Mouse (Mus musculus) myocyte (in vitro differentiated cells): ENCODE data around the gene Acss2. TPM values are rescaled to one million over a fixed set of nuclear protein-coding genes. Genes with fewer than 3 reads are reported as not detected.

ENCODE experiments used
- H3K27me3 ChIP-seq: one replicate; pipeline ENCODE4 v1.6.1; 2011; ENCODE audit not compliant: control insufficient read depth, insufficient read depth, insufficient read length
- H3K36me3 ChIP-seq: one replicate; pipeline ENCODE4 v1.6.1; 2011; ENCODE audit not compliant: control insufficient read depth, insufficient read depth
- H3K4me2 ChIP-seq: one replicate; pipeline ENCODE4 v1.6.1; 2011; ENCODE audit warnings: low read depth, control low read depth
- H3K4me3 ChIP-seq: one replicate; pipeline ENCODE4 v1.5.1; 2011; ENCODE audit warnings: mild to moderate bottlenecking, control low read depth, moderate library complexity
- H3K79me2 ChIP-seq: one replicate; pipeline ENCODE4 v1.6.1; 2011; ENCODE audit not compliant: control insufficient read depth, insufficient read depth
- H3ac ChIP-seq: one replicate; pipeline ENCODE4 v1.6.1; 2011; ENCODE audit not compliant: control insufficient read depth, insufficient read length
- CEBPB ChIP-seq: IDR thresholded peaks from 2 replicates; pipeline ENCODE4 v1.6.1; 2011; ENCODE audit warnings: mild to moderate bottlenecking, moderate library complexity; ENCODE audit not compliant: poor library complexity, insufficient read depth, severe bottlenecking
- E2F4 ChIP-seq: IDR thresholded peaks from one replicate; pipeline ENCODE4 v1.6.1; 2011; ENCODE audit warnings: mild to moderate bottlenecking, control low read depth, moderate library complexity; ENCODE audit not compliant: insufficient read depth
- MAX ChIP-seq: IDR thresholded peaks from one replicate; pipeline ENCODE4 v1.6.1; 2011; ENCODE audit warnings: low read depth, mild to moderate bottlenecking, control low read depth
- MYOD1 ChIP-seq, 3 experiments: IDR thresholded peaks; one replicate each; pipeline ENCODE4 v1.6.1; 2011; ENCODE audit warnings: control low read depth in 2 of 3, low read depth in 2 of 3, mild to moderate bottlenecking in 2 of 3, moderate library complexity in 1 of 3; ENCODE audit not compliant: insufficient read length in 2 of 3, control insufficient read depth in 1 of 3
- MYOG ChIP-seq, 3 experiments: IDR thresholded peaks; one replicate each; pipeline ENCODE4 v1.6.1; 2011; ENCODE audit warnings: control low read depth in 2 of 3, low read depth in 2 of 3, mild to moderate bottlenecking in 2 of 3; ENCODE audit not compliant: insufficient read length in 2 of 3, control insufficient read depth in 1 of 3, insufficient read depth in 1 of 3
- POLR2A ChIP-seq: IDR thresholded peaks from one replicate; pipeline ENCODE4 v1.6.1; 2011; ENCODE audit warnings: low read depth, mild to moderate bottlenecking, control low read depth, moderate library complexity; ENCODE audit not compliant: insufficient read length
- POLR2AphosphoS2 ChIP-seq: IDR thresholded peaks from one replicate; pipeline ENCODE4 v1.6.1; 2011; ENCODE audit warnings: low read depth, control low read depth; ENCODE audit not compliant: insufficient read length
- REST ChIP-seq: IDR thresholded peaks from one replicate; pipeline ENCODE4 v1.6.1; 2011; ENCODE audit warnings: mild to moderate bottlenecking, control low read depth, moderate library complexity; ENCODE audit not compliant: insufficient read depth, insufficient read length
- SRF ChIP-seq: IDR thresholded peaks from one replicate; pipeline ENCODE4 v1.6.1; 2011; ENCODE audit warnings: low read depth; ENCODE audit not compliant: control insufficient read depth, insufficient read length
- TCF12 ChIP-seq: IDR thresholded peaks from one replicate; pipeline ENCODE4 v1.6.1; 2011; ENCODE audit warnings: mild to moderate bottlenecking, control low read depth; ENCODE audit not compliant: poor library complexity, insufficient read depth, severe bottlenecking
- TCF3 ChIP-seq: IDR thresholded peaks from one replicate; pipeline ENCODE4 v1.6.1; 2011; ENCODE audit warnings: low read depth, control low read depth; ENCODE audit not compliant: insufficient read length
- USF1 ChIP-seq: IDR thresholded peaks from one replicate; pipeline ENCODE4 v1.6.1; 2011; ENCODE audit warnings: low read depth, mild to moderate bottlenecking, control low read depth, moderate library complexity
- polyA plus RNA-seq: library from polyadenylated mRNA; unstranded; fragments of >200 nt; fragmentation: generic; extraction: Trizol; gene quantifications from one replicate; pipeline ENCODE4 v1.2.1, GENCODE M21; 2012; ENCODE audit warnings: missing spikeins

Acss2 gene
- polyA plus RNA-seq, 1 experiment: 25.8 TPM

DNA sequence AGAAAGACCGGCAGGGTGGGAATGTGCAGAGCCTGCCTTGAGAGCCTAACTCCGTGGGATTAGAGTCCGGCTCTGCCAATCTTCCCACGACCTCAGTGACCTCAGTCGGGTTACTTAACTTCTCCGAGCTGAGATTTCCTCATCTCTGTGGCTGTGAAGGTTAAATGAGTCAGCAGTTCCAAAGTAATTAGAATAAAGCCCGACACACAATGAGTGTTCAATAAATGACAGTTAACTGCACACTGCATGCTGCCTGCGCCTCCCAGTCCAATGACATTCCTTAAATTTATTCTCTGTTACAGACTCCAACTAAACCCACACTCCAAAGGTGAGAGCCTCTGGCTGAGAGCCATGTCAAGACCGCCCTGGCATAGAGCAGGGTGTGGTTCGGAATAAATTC, 67.7 kb downstream of the Acss2 start:
- Histone ChIP-seq H3K36me3 (peaks cover 10% of the 10 kb centered on the region), H3K27me3 (no peaks in the 10 kb centered on the region), H3K79me2 (no peaks in the 10 kb centered on the region), H3ac (no peak overlapping the region), H3K4me3 (no peak overlapping the region), H3K4me2 (no peak overlapping the region)
- no peak for TF ChIP-seq POLR2AphosphoS2
- no peak for TF ChIP-seq MAX
- TF ChIP-seq POLR2A: no peak
- no peak for TF ChIP-seq USF1

DNA sequence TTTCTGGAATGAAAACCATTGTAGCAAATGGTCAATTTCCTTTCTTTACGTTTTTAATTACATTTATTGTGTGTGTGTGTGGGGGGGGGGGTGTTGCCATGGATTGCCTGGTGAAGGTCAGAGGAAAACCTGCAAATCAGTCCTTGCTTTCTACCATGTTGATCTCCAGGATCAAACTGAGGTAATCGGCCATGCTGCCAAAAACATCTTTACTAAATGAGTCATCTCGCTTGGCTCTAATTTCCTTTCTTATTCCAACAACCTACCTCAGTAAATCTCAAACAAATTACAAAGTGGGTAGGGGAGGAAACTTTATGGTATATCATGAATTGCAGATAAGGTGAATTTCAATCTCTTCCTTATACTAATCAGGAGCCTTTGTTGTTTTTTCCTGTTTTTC, 70.4 kb downstream of the Acss2 start:
- Histone ChIP-seq H3K36me3 (peaks cover 10% of the 10 kb centered on the region), H3K79me2 (no peaks in the 10 kb centered on the region), H3ac (no peak overlapping the region), H3K27me3 (no peaks in the 10 kb centered on the region), H3K4me2 (no peak overlapping the region), H3K4me3 (no peak overlapping the region)
- TF ChIP-seq MYOG (IDR thresholded peaks at IDR 0.05; ENCODE audit: control insufficient read depth in 1 of 3, insufficient read depth in 1 of 3, insufficient read length in 2 of 3, low read depth in 2 of 3) (no peak), POLR2AphosphoS2 (no peak), MAX (no peak), E2F4 (no peak), TCF12 (no peak), REST (no peak), POLR2A (no peak), TCF3 (no peak), MYOD1 (IDR thresholded peaks at IDR 0.05; ENCODE audit: control insufficient read depth in 1 of 3, insufficient read length in 2 of 3, low read depth in 2 of 3) (no peak), USF1 (no peak)

- no peak for TF ChIP-seq CEBPB
- no peak for TF ChIP-seq MYOG (IDR thresholded peaks at IDR 0.05; ENCODE audit: control insufficient read depth in 1 of 3, insufficient read depth in 1 of 3, insufficient read length in 2 of 3, low read depth in 2 of 3)
- no peak for TF ChIP-seq USF1
- TF ChIP-seq E2F4: no peak
- TF ChIP-seq REST: no peak
- TF ChIP-seq TCF12: no peak
- no peak for TF ChIP-seq TCF3
- no peak for TF ChIP-seq MAX
- no peak for TF ChIP-seq MYOD1 (IDR thresholded peaks at IDR 0.05; ENCODE audit: control insufficient read depth in 1 of 3, insufficient read length in 2 of 3, low read depth in 2 of 3)
- TF ChIP-seq POLR2AphosphoS2: no peak
- TF ChIP-seq SRF: no peak
- TF ChIP-seq POLR2A: no peak
- peaks cover 10% of the 10 kb centered on the region for H3K36me3 ChIP-seq
- H3K4me2 ChIP-seq: no peak overlapping the region
- H3K27me3 ChIP-seq: no peaks in the 10 kb centered on the region
- H3ac ChIP-seq: no peak overlapping the region
- H3K4me3 ChIP-seq: no peak overlapping the region
- H3K79me2 ChIP-seq: no peaks in the 10 kb centered on the region
Observed at GRCm38 (mm10) chr2:155589521-155589920, 71.8 kb downstream of the Acss2 start.

DNA sequence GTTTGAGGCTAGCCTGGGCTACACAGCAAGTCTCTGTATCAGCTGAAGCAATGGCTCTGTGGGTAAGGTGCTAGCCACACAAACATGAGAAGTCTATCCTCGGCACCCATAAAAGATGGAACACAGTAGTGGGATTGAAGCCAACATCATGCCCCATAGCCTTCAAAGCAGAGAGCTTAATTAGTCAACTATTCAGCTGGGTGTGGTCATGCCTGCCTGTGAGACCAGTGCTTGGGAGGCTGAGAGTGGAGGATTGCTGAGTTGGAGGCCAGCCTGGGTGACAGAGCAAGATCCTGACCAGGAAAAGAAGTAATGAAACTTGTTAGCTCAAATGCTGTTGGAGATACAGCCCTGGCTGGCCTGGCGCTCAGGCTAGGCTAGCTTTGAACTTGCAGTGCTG, 73.1 kb downstream of the Acss2 start:
- no peak overlapping the region for H3ac ChIP-seq
- H3K4me3 ChIP-seq: peak overlapping the region; percentile 79
- peak overlapping the region; percentile 87 for H3K4me2 ChIP-seq
- no peak for TF ChIP-seq CEBPB
- TF ChIP-seq TCF3: no peak
- TF ChIP-seq MAX: no peak
- TF ChIP-seq TCF12: no peak
- TF ChIP-seq SRF: no peak
- no peak for TF ChIP-seq POLR2AphosphoS2
- no peak for TF ChIP-seq MYOG (IDR thresholded peaks at IDR 0.05; ENCODE audit: control insufficient read depth in 1 of 3, insufficient read depth in 1 of 3, insufficient read length in 2 of 3, low read depth in 2 of 3)
- TF ChIP-seq REST: no peak
- no peak for TF ChIP-seq E2F4
- no peak for TF ChIP-seq POLR2A
- no peak for TF ChIP-seq MYOD1 (IDR thresholded peaks at IDR 0.05; ENCODE audit: control insufficient read depth in 1 of 3, insufficient read length in 2 of 3, low read depth in 2 of 3)
- TF ChIP-seq USF1: no peak
- peaks cover 10% of the 10 kb centered on the region for H3K36me3 ChIP-seq
- no peaks in the 10 kb centered on the region for H3K79me2 ChIP-seq
- peaks cover 6% of the 10 kb centered on the region for H3K27me3 ChIP-seq

- peaks cover 6% of the 10 kb centered on the region for H3K36me3 ChIP-seq
- TF ChIP-seq POLR2AphosphoS2 (no peak), POLR2A (no peak), MAX (no peak)
- peaks cover 11% of the 10 kb centered on the region for H3K27me3 ChIP-seq
- no peaks in the 10 kb centered on the region for H3K79me2 ChIP-seq
- peak overlapping the region; percentile 79 for H3K4me3 ChIP-seq
- H3K4me2 ChIP-seq: peak overlapping the region; percentile 87
- H3ac ChIP-seq: peak overlapping the region; percentile 50
Observed at GRCm38 (mm10) chr2:155591676-155592075, 73.9 kb downstream of the Acss2 start.
